Mouse (Mus musculus) T-helper 2 cell (primary cell): Measurements from ENCODE around the gene F3.

Experiments
- in situ Hi-C: fragments of 300-600 bp; cut with MboI, MseI; formaldehyde crosslinking; loops from one replicate; pipeline ENCODE4 v1.15.1; 2025; ENCODE audit warnings: high pct_unique_total_duplicates

Gene F3

GRCm38 (mm10) chr3:121707106-121707505 is 16.2 kb upstream of the F3 start:
- in situ Hi-C loops = no loop called here

- in situ Hi-C loops = no loop called here
These were observed 12.3 kb upstream of the F3 start for GRCm38 (mm10) chr3:121710894-121711531.

- in situ Hi-C loops = no loop called here
These were observed 11.1 kb upstream of the F3 start for GRCm38 (mm10) chr3:121712222-121712621.

GRCm38 (mm10) chr3:121713151-121713701 is 10.1 kb upstream of the F3 start:
- in situ Hi-C loops = no loop called here

GRCm38 (mm10) chr3:121713816-121714215 is 9.5 kb upstream of the F3 start:
- in situ Hi-C loops = no loop called here

GRCm38 (mm10) chr3:121714461-121714860 is 8.9 kb upstream of the F3 start:
- in situ Hi-C loops = no loop called here

GRCm38 (mm10) chr3:121715336-121715735 is 8.0 kb upstream of the F3 start:
- in situ Hi-C loops = no loop called here

GRCm38 (mm10) chr3:121715741-121716459 is 7.4 kb upstream of the F3 start:
- in situ Hi-C loops = no loop called here

- in situ Hi-C loops = no loop called here
These were observed 6.9 kb upstream of the F3 start for GRCm38 (mm10) chr3:121716480-121716879.

GRCm38 (mm10) chr3:121718679-121719078 is 4.7 kb upstream of the F3 start:
- in situ Hi-C loops = no loop called here

GRCm38 (mm10) chr3:121719701-121720100 is 3.6 kb upstream of the F3 start:
- in situ Hi-C loops = loop anchor here (5.0 kb wide), 1 partner anchor 172 kb away; no protein-coding TSS in a partner anchor

- in situ Hi-C loops = loop anchor here (5.0 kb wide), 1 partner anchor 174 kb away; no protein-coding TSS in a partner anchor
These were observed 2.3 kb upstream of the F3 start for GRCm38 (mm10) chr3:121720801-121721690.

- in situ Hi-C loops = loop anchor here (5.0 kb wide), 1 partner anchor 174 kb away; no protein-coding TSS in a partner anchor
These were observed 1.7 kb upstream of the F3 start for GRCm38 (mm10) chr3:121721691-121722070.

- in situ Hi-C loops = loop anchor here (5.0 kb wide), 1 partner anchor 177 kb away; no protein-coding TSS in a partner anchor
These were observed 709 bp downstream of the F3 start for GRCm38 (mm10) chr3:121723968-121724524.

- in situ Hi-C loops = loop anchor here (5.0 kb wide), 1 partner anchor 177 kb away; no protein-coding TSS in a partner anchor
These were observed 1.2 kb downstream of the F3 start for GRCm38 (mm10) chr3:121724553-121724952.

GRCm38 (mm10) chr3:121725651-121726050 is 2.3 kb downstream of the F3 start:
- in situ Hi-C loops = loop anchor here (25.0 kb wide), 1 partner anchor 413 kb away; no protein-coding TSS in a partner anchor

- in situ Hi-C loops = loop anchor here (25.0 kb wide), 1 partner anchor 417 kb away; no protein-coding TSS in a partner anchor
These were observed 6.3 kb downstream of the F3 start for GRCm38 (mm10) chr3:121729678-121730077.

- in situ Hi-C loops = loop anchor here (5.0 to 25.0 kb wide), 2 partner anchors 203 to 423 kb away; partner anchors contain the start of gene Slc44a3
These were observed 12.2 kb downstream of the F3 start for GRCm38 (mm10) chr3:121735542-121735941.

- in situ Hi-C loops = loop anchor here (5.0 to 25.0 kb wide), 2 partner anchors 204 to 424 kb away; partner anchors contain the start of gene Slc44a3
These were observed 12.8 kb downstream of the F3 start for GRCm38 (mm10) chr3:121736025-121736744.

GRCm38 (mm10) chr3:121737453-121737852 is 14.1 kb downstream of the F3 start:
- in situ Hi-C loops = loop anchor here (5.0 to 25.0 kb wide), 2 partner anchors 205 to 425 kb away; partner anchors contain the start of gene Slc44a3
